Mouse (Mus musculus) urinary bladder, postnatal 14 days (tissue): Measurements from ENCODE around the gene Dmac1.
A peak's percentile ranks its signal among the peaks of the same experiment; 100 is the strongest.
"Not testable (repeated sequence)": the region's sequence is repeated elsewhere in the genome, so short reads cannot be mapped to it uniquely, and the experiment has no call there.

Experiments used
- DNase-seq: peaks from one replicate; pipeline ENCODE4 v3.0.0; 2021; ENCODE audit warnings: low spot score

Dmac1 gene

GRCm38 (mm10) chr4:75278197-75279175 is at the start of gene Dmac1:
Dmac1 (minus strand) TSS chr4:75278305.
- peak; percentile 94 for DNase-seq

DNA sequence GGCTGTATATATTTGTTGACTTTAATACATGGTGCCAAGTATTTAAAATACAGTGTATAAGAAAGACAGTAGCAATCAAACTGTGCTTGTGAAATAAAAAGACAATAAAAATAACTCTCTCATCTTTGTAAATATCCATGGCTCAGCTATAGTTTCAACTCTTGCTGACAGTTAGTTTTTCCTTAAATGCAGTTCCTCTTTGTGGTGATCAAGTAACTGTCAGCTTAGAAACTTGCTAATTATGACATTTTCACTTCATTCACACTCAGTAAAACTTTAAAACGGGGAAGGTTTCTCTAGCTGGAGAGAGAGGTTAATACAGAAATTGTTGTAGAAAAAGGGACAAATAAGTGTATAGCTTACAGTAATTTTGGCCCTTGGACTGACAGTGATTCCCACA is 37.3 kb upstream of the Dmac1 start:
- DNase-seq: no peak

GRCm38 (mm10) chr4:75315007-75315406 is 36.9 kb upstream of the Dmac1 start:
- no peak for DNase-seq

DNA sequence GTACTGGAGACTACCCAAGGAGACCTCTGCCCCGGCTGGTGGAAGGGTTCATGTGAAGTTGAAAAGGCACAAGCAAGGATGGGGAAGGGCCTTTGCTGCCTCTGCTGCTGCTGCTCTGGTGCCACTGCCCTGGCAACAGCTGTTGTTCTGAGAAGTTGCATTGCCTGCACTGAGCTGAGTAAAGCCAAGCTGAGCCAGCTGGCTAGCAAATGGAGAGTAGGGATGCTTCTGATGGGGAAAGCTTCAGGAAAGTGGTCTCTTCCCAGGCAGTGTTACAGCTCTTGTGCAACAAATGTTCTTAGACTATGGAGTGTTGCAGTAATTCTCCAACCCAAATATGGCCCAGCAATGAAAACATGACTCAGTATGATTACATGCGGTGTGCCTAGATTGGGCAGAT is 33.8 kb upstream of the Dmac1 start:
- no peak for DNase-seq

- DNase-seq: no peak
Measured at GRCm38 (mm10) chr4:75311305-75311704, 33.2 kb upstream of the Dmac1 start.

DNA sequence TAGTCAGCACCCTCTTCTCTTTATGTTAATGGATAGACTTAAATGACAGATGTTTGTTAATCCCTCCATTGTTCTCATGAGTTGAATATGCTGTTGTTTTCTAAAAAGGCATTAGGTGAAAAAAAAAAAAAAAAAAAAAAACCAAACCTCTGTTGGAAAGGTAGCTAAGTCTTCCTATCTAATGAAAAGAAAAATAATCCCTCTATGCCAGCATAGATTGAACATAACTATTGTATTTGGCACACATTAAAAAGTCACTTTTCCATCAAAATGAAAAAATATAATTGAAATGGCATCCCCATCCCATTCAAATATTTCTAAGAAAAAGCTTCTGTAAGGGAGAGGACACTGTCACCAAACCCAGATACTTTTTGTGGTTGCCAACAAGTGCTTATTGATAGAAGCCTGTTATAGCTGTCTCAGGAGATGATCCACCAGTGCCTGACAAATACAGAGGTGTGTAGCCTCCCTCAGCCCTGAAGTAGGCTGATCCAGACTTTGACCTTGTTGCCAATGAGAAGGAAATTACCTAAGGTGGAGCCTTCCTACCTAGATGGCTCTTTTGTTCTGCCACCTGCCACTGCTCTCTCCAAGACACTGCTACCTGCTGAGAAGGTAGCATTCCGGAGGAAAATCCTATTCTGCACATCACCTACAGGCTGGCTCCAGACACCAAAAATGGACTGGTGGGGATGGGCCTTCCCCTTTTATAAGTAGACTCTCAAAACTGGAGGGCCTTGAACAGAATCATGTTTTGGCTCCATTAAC is 22.3 kb upstream of the Dmac1 start:
- DNase-seq: no peak

- no peak for DNase-seq
Measured at GRCm38 (mm10) chr4:75292315-75292714, 14.2 kb upstream of the Dmac1 start.

- no peak for DNase-seq
Measured at GRCm38 (mm10) chr4:75291142-75291541, 13.0 kb upstream of the Dmac1 start.

DNA sequence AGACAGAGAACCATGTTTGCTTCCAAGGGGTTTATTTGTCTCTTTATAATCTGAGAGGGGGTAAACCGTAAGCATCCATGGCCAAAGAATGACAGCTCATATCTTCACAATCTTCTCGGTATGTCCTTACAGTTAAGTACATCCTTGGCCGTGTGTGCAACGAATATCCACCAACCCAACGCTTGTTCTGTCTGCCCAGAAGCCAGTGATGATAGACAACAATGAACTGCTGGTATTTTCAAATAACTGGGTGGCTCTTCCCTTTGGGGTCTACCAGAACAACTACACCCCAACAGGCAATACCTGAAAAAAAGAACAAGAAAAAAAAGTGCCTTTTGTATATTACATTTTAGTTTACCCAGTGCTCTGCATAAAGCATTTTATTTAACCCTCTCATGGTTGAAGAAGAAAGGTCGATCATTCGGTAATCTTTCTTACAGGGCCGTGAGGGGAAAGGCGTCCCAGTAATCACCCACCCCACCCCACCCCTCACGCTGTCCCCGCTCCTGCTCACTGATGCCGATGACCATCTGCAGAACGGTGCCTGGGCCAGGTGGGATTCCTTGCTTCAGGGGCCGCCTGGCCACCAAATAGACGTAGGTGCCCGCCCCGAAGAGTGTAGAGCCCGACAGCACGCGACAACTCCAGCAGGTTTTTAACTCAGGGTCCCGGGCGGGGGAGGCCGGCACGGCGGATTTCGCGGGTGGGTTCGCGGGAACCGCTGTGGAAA is 473 bp downstream of the Dmac1 start:
- no peak for DNase-seq

GRCm38 (mm10) chr4:75275737-75276136 is 2.4 kb downstream of the Dmac1 start:
- DNase-seq: no peak

DNA sequence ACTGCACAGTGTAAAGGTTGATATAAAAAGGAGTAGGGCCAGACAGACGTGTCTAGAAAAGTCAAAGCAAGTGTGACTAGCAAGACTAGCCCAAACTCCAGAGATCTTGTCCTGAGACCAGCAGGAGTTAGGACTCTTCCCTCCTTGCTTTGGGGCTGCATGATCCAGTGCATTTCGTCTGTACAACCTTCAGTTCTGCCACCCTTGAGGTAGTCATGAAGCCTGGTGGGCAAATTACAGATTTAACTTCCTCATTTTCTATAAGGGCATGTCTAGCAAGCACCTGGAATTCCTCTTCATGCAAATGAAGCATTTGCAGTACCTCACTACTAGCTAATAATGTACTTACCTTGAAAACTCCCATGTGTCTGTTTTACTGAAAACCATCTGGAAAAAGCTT is 10.2 kb downstream of the Dmac1 start:
- no peak for DNase-seq

DNA sequence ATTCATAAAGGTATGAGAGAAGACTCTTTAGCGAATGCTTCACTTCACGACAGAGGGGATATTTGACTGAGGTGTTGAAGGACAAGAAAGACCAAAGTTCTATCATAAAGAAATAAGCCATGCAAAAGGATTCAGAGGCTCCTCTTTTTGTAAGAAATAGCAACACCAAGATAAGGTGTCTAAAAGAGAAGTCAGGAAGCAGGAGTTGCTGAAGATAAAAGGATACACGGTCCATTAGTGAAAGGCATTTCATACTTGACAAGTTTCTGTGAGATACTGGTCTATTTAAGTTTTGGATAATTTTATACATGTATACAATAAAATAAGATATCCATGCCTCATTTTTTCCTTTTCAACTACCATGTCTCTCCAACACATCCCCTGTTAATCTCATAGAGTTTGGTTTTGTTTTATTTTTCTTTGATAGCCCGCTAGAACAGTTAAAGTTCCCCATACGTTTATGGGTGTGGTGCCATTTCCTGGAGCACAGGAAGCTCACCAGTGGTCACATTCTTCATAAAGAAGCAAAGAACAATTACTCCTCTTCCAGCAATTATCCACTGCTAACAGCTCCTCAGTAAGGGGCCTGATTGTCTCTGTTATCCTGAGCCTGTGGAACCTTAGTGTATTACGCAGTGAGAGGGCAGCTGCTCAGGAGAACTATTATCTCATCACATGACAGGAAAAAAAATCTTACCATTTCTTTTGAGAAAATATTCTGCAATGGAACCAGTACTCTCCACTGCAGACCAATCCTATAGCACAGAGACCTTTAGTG is 11.1 kb downstream of the Dmac1 start:
- no peak for DNase-seq

DNA sequence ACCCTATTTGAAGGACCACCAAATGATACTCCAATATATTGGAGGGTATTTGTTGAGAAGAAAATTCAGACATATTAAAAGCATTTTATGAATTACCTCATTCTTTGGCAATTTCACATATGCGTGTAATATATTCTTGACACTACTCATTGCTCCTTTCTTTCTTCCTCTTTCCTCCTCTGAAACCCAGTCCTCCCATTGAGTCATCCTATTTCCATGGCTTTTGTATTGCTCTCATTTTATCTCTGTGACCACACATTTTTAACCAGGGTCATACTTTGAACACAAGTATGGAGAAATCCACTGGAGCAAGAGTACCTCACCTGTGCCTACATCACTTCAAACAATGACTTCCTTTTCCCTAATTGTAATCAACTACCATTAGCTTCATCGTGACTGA is 13.9 kb downstream of the Dmac1 start:
- DNase-seq: no peak

DNA sequence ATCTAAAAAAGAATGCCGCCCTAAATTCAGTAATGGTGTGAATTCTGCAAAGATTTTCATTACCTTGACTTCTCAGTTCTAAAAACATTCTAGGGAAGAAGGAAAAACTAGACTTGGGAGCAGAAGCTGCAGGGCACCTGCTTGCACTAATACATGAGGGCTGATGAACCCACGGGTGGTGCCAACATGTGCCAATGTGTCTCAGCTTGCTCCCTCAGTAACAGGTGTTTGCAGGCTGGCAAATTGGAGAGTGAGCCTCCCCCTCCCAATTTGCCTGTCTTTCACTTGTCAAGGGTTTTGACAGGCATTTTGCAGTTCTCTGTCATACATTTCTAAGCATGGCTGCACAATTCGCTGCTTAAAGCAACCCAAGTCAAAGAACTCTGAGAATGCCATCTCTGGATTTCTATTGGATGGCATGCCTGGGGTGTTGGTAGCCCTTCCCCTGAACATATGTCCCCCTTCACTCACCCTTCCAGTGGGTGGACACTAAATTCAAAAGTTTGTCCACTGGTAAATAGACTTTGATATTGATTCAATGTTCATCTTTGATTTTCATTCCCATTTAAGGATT is 14.5 kb downstream of the Dmac1 start:
- DNase-seq: no peak

DNA sequence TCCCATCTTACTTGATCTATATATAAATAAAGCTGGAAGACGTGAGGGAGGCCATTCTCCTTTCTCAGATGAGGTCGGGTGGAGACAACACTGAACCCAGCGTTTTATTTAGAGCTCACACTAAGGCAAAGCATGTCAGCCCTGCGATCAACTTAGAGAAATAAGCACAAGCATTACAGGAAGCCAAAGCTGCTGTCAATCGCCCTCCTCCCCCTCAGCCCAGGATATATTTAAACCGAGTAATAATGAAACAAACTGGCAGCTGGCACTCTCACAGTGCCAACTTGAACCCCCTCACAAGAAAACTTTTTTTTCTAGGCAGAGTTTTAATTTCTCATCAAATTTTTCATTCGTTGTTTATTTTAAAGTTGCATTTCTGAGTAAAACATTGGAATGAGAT is 15.7 kb downstream of the Dmac1 start:
- DNase-seq: no peak

GRCm38 (mm10) chr4:75260156-75260555 is 17.9 kb downstream of the Dmac1 start:
- DNase-seq: no peak

DNA sequence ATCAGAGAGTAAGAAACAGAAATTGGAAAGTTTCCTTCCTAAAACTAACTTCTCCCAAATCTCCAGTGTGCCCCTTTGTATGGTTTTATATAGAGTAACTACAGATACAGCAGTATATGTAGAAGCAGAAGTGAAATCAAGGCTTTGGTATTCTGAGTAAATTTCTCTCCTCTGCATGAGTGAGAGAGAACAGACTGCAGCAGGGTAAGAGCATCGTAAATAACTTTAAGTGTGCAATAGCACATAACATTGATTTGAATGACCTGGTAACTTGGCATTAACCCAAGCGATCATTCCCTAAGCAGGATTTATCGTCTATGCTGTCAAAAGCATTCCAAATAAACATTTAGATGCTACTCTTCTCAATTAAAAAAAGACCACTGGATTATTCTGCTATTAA is 18.7 kb downstream of the Dmac1 start:
- DNase-seq: no peak

DNA sequence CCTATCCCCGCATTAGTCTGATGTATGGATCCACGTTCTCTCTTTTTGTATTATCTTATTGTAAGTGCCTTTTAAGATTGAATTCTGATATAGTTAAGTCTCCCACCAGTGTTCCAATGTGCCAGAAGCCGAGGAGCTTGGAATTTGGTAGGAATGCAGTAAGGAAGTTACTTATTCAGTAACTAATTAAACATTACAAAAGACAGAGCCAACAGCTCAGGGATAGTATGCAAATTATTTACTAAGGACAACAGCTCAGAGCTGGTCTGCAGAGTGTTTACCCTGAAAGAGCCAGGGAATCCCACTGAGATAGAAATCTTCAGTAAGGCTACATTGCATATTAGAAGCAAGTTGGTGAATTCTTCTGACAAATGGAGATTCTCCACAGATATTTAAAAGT is 43.5 kb downstream of the Dmac1 start:
- not testable (repeated sequence) for DNase-seq
